Mouse (Mus musculus): Measurements from ENCODE around the gene Wdr95.

GRCm38 (mm10) chr5:149512695-149513094, 15.8 kb upstream of the Wdr95 start:
- TF ChIP-seq POLR2A (IDR thresholded peaks at IDR 0.05; ENCODE audit: insufficient read depth, low read depth, low read length) (no peak), EP300 (IDR thresholded peaks at IDR 0.05; ENCODE audit: insufficient read depth, low read depth, low read length) (no peak)

All from heart, adult 2 months (tissue).